Mouse (Mus musculus) hindbrain, embryonic 16.5 days (tissue): ENCODE measurements around the gene Rbm17. TPM values are rescaled to one million over a fixed set of nuclear protein-coding genes. Genes with fewer than 3 reads are reported as not detected.

ENCODE experiments used
- ATAC-seq: fragments of 200-750 bp; cut with Nextera tagmentation; 2 replicates; pipeline ENCODE4 v1.8.0; 2017; ENCODE audit warnings: moderate TSS enrichment, moderate library complexity
- H3K27ac ChIP-seq: fragments of 300-500 bp; sonication (generic); 2 replicates; pipeline ENCODE4 v1.5.1; 2014; ENCODE audit warnings: low read depth, mild to moderate bottlenecking, control low read depth, low read length, moderate library complexity
- H3K27me3 ChIP-seq: fragments of 300-500 bp; sonication (generic); replicated peaks from 2 replicates; pipeline ENCODE4 v1.6.1; 2014; ENCODE audit warnings: low read length; ENCODE audit not compliant: control insufficient read depth, insufficient read depth
- H3K36me3 ChIP-seq: fragments of 300-500 bp; sonication (generic); 2 replicates; pipeline ENCODE4 v1.6.1; 2014; ENCODE audit warnings: mild to moderate bottlenecking, low read length, moderate library complexity, mixed read lengths; ENCODE audit not compliant: control insufficient read depth, insufficient read depth
- H3K4me1 ChIP-seq: fragments of 300-500 bp; sonication (generic); 2 replicates; pipeline ENCODE4 v1.6.1; 2014; ENCODE audit warnings: low read depth, low read length; ENCODE audit not compliant: control insufficient read depth, insufficient read depth
- H3K4me2 ChIP-seq: fragments of 300-500 bp; sonication (generic); 2 replicates; pipeline ENCODE4 v1.6.1; 2014; ENCODE audit warnings: mild to moderate bottlenecking, low read length, control low read depth, moderate library complexity
- H3K4me3 ChIP-seq: fragments of 300-500 bp; sonication (generic); 2 replicates; pipeline ENCODE4 v1.5.1; 2014; ENCODE audit warnings: mild to moderate bottlenecking, low read length, control low read depth, moderate library complexity
- H3K9ac ChIP-seq: fragments of 300-500 bp; sonication (generic); 2 replicates; pipeline ENCODE4 v1.6.1; 2014; ENCODE audit warnings: low read depth, mild to moderate bottlenecking, control low read depth, low read length, moderate library complexity
- H3K9me3 ChIP-seq: fragments of 300-500 bp; sonication (generic); 2 replicates; pipeline ENCODE4 v1.6.1; 2014; ENCODE audit warnings: mild to moderate bottlenecking, low read length, moderate library complexity; ENCODE audit not compliant: control insufficient read depth
- WGBS: fragments of 180-500 bp; shearing (Covaris S2); extraction: QIAGEN DNeasy Blood & Tissue Kit; methylation state at CpG from one replicate; pipeline ENCODE4 v1.1.7; 2014; 5-methylcytosine and 5-hydroxymethylcytosine counted together
- polyA plus RNA-seq: library from polyadenylated mRNA; unstranded; fragments of >200 nt; fragmentation: Nextera tagmentation; extraction: Ambion mirVana; gene quantifications from 2 replicates; pipeline ENCODE4 v1.2.1, GENCODE M21; 2015

The Rbm17 gene
- polyA plus RNA-seq, 1 experiment from 2014 or later: 120 TPM

DNA sequence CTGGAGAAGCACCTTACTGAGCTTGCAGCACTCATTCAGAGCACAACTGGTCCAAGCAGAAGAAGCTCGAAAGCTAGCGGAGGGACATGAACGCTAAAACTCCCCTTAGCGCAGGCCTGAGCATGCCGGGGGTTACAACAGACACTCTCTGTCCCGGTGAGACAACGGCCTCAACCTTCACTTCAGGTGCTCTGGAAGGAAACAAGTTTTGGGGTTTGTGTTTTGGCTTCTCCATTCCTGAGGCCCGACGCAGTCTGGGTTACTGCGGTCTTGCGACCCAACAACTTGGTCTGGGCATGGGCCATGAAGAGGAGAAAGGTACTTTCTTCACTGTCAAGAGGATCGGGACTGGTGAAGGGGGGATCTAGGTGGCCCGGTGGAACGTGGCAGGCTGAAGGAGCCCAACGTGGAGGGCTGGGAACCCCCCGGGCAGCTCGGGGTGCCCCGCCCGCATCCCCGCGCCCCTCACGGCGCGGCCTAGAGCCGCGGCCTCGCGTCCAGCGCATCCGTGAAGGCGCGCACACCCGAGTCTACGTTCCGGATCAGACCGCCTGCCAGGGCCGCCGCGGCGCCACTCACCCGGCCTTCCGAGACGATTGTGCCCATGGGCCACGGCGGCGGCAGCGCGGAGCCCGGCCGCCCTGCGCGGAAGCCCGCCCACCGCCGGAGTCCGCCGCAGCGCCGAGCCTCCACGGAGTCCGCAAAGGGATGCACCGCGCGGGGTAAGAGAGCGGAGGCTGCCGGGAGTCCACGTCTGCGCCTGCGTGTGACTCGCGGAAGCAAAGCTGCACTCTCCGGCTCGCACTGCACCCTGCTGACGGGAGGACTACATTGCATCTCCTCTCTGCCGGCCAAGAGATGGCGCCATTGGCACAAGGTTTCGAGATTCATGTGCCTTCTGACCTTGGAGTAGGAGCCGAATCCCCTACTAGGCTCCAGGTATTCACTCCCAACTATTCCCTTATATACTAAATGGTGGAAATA lies 1.2 kb downstream of the Rbm17 start:
- peaks cover 13% of the 10 kb centered on the region for H3K36me3 ChIP-seq
- peak overlapping the region; percentile 81 for H3K27ac ChIP-seq
- peaks cover 9% of the 10 kb centered on the region for H3K4me1 ChIP-seq
- peak; percentile 100 for ATAC-seq
- peak overlapping the region; percentile 97 for H3K4me3 ChIP-seq
- H3K4me2 ChIP-seq: peak overlapping the region; percentile 74
- peak overlapping the region; percentile 98 for H3K9ac ChIP-seq
- H3K9me3 ChIP-seq: no peaks in the 10 kb centered on the region
- under 1% methylated on average over 64 of the region's 78 CpGs for WGBS
- no peaks in the 10 kb centered on the region for H3K27me3 ChIP-seq

DNA sequence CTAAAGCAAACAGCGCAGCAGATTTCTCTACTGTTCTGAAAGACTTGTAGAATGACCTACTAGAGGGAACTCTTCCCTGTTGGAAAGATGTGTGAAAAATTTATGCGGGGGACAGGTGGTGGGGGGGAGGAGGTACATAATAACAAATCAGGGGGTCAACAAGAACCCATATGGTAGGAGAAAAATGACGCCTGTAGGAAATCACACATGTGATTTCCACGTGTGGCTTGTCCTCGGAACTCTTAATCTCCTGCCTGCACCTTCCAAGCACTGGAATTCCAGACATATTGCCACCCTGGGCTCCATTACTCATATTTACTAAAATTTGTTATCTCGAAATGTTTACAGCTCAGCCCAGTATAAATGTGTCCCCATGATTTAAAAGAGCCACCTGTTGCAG lies 2.2 kb downstream of the Rbm17 start:
- WGBS: 84% methylated on average over 6 of the region's 6 CpGs
- ATAC-seq: no peak
- Histone ChIP-seq H3K4me3 (peak overlapping the region; percentile 97), H3K4me1 (peaks cover 9% of the 10 kb centered on the region), H3K9ac (no peak overlapping the region; the same call in 1 of the 2 replicates), H3K27ac (no peak overlapping the region), H3K9me3 (no peaks in the 10 kb centered on the region), H3K36me3 (peaks cover 23% of the 10 kb centered on the region), H3K4me2 (peak overlapping the region; percentile 74), H3K27me3 (no peaks in the 10 kb centered on the region)

DNA sequence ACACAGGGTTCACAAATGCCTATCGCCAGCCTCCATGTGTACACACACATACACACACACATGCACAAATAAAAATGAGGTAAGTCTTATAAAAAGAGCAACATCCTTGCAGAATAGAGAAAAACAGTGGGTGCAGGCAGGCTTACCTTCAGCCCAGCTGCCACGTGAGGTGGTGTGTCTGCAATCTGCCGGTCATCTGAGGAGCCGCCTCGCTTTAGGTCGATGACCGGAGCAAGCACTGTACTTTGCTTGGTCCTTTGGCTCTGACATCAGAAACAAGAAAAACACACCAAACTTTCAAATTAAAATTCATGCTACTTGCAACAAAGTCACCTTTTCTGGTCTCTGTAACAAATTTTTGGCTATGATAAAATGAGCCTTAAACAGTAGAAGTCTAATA lies 6.0 kb downstream of the Rbm17 start:
- 96% methylated on average over 7 of the region's 7 CpGs for WGBS
- no peaks in the 10 kb centered on the region for H3K27me3 ChIP-seq
- no peaks in the 10 kb centered on the region for H3K9me3 ChIP-seq
- H3K4me3 ChIP-seq: no peak overlapping the region
- no peak overlapping the region for H3K9ac ChIP-seq
- no peak overlapping the region for H3K27ac ChIP-seq
- H3K4me1 ChIP-seq: peaks cover 9% of the 10 kb centered on the region
- no peak overlapping the region for H3K4me2 ChIP-seq
- peaks cover 42% of the 10 kb centered on the region for H3K36me3 ChIP-seq
- ATAC-seq: no peak

DNA sequence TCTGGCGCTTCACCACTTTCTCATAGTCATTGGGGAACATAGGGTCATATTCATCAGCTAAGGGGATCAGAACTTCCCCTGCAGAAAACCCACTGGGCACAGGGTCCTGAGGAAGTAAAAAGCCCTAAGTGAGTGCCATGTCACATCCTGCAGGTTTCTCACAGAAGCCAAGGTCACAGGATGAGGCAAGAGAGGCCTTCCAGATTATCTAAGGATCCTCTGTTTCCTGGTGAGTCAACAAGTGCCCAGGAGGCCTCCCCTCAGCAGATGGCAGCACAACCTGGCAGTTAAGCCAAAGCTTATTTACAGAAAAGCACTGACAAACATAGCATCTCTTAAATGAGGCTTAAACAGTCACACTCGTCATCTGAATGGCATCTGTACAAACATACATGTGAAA lies 7.3 kb downstream of the Rbm17 start:
- H3K27ac ChIP-seq: no peak overlapping the region
- no peak overlapping the region for H3K4me2 ChIP-seq
- no peak for ATAC-seq
- no peaks in the 10 kb centered on the region for H3K9me3 ChIP-seq
- peaks cover 50% of the 10 kb centered on the region for H3K36me3 ChIP-seq
- no peak overlapping the region for H3K9ac ChIP-seq
- peaks cover 3% of the 10 kb centered on the region for H3K4me1 ChIP-seq
- 97% methylated on average over 2 of the region's 2 CpGs for WGBS
- H3K4me3 ChIP-seq: no peak overlapping the region
- no peaks in the 10 kb centered on the region for H3K27me3 ChIP-seq

DNA sequence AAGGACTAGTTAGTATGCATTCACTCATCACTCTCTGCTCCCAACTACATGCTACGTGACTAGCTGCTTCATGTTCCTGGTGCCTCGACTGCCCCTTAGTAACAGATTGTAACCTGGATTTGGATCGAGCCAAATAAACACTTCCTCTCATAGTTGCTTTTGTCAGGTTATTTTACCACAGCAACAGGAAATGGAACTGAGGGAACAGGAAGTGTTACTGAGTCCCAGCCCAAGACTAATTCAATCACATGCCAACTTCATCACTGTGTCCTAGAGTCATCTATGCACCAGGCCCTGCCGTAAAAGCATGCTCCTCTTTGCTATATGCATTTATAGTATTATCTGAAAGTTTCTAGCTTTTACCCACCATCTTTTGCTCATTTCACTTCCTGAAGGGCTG lies 16.0 kb downstream of the Rbm17 start:
- no peak overlapping the region for H3K27ac ChIP-seq
- 94% methylated on average over 4 of the region's 4 CpGs for WGBS
- no peaks in the 10 kb centered on the region for H3K27me3 ChIP-seq

DNA sequence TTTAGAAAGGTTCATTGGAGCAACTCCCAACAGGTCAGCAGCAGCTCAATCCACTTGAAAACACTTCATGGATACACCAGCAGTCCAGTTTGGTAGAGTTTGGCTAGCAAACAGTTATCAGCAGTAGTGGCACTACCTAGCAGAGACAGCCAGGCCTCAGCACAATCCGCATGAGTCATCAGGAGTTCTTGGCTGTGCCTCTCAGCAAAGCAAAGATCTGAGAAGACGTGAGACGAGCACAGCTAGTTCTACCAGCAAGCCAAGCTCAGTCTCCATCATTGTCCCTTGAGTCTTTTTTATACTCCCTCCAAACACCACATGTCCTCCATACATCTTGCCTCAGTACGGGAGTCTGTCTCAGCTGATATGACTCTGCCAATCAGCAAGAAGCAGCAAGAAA lies 24.6 kb downstream of the Rbm17 start:
- no peaks in the 10 kb centered on the region for H3K4me1 ChIP-seq
- no peak overlapping the region for H3K27ac ChIP-seq
- WGBS: 97% methylated on average over 4 of the region's 4 CpGs
- H3K4me3 ChIP-seq: no peak overlapping the region
- H3K27me3 ChIP-seq: no peaks in the 10 kb centered on the region
- H3K36me3 ChIP-seq: peaks cover 11% of the 10 kb centered on the region
- no peak overlapping the region for H3K4me2 ChIP-seq
- H3K9ac ChIP-seq: no peak overlapping the region
- H3K9me3 ChIP-seq: no peaks in the 10 kb centered on the region
- ATAC-seq: no peak

More for the DNA sequence above, 16.0 kb downstream of the Rbm17 start:
- no peak overlapping the region for H3K4me3 ChIP-seq
- no peak for ATAC-seq
- H3K4me2 ChIP-seq: no peak overlapping the region
- no peaks in the 10 kb centered on the region for H3K9me3 ChIP-seq
- no peak overlapping the region for H3K9ac ChIP-seq
- peaks cover 71% of the 10 kb centered on the region for H3K36me3 ChIP-seq
- H3K4me1 ChIP-seq: no peaks in the 10 kb centered on the region

DNA sequence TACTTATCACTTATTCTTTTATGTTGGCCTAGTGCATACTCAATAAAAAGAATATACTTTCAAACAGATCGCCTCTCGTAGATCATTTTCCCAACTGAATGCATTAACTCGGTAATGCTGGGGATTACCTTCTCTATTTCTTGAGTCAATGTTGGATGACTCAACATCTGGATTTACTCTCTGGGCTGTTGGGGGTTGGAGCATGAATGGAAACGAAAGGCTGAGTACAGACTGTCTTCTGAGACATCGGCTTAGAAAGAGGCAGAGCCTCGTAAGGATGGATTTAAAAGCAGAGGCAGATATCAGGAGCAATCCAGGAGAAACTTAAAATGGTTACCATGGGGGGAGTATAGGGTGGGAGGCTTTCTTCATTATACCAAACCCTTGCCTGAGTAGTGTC lies 25.8 kb downstream of the Rbm17 start:
- no peak overlapping the region for H3K4me2 ChIP-seq
- H3K27ac ChIP-seq: no peak overlapping the region
- 0 out of 2 replicates have a peak, but pooled peaks cover 3% of the 10 kb centered on the region for H3K36me3 ChIP-seq
- no peaks in the 10 kb centered on the region for H3K9me3 ChIP-seq
- H3K27me3 ChIP-seq: no peaks in the 10 kb centered on the region
- no peak for ATAC-seq
- H3K4me1 ChIP-seq: no peaks in the 10 kb centered on the region
- 93% methylated on average over 6 of the region's 6 CpGs for WGBS
- no peak overlapping the region for H3K9ac ChIP-seq
- H3K4me3 ChIP-seq: no peak overlapping the region

DNA sequence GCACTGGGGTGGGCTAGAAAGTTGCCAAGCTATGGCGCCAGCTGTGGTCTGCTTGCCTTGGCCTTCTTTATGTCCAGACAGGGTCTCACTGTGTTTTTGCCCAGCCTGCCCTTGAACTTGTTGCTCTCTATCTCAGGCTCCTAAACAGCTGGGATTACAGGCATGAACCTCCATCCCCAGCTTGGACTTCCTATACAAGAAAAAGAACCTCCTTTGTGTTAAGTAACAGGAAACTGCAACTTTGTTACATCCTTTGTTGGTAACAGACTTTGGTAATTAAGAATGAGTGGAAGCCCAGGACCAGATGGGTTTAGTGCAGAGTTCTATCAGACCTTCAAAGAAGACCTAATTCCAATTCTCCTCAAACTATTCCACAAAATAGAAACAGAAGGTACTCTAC lies 30.3 kb downstream of the Rbm17 start:
- 92% methylated on average over 1 of the region's 1 CpGs for WGBS
- no peaks in the 10 kb centered on the region for H3K9me3 ChIP-seq
- no peaks in the 10 kb centered on the region for H3K36me3 ChIP-seq
- H3K27me3 ChIP-seq: no peaks in the 10 kb centered on the region
- no peak overlapping the region for H3K9ac ChIP-seq
- no peaks in the 10 kb centered on the region for H3K4me1 ChIP-seq
- no peak overlapping the region for H3K27ac ChIP-seq
- H3K4me2 ChIP-seq: no peak overlapping the region
- no peak for ATAC-seq
- H3K4me3 ChIP-seq: no peak overlapping the region

DNA sequence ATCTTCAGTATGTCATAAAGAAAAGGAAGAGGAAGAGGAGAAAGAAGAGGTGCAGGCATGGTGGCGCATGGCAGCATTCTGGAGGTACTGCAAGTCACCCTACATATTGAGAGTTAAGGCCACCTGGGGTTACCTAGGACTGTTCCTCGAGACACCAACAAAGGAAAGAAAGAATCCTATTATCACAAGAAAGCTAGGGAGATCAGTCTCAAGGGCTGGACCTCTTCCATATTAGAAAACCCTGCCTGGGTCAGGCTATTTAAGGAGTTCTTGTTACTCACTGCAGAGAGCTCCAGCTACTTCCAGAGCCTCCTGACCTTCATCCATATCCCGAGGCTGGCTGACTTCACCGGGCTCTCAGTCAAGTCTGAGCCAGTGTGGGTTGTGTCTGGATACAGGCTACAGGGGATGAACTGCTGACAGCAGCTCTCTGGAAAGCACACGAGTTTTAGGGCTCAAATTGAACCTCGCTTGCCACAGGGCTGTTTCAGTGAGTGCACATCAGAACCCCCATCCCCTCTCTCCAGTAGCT lies 32.9 kb downstream of the Rbm17 start:
- H3K36me3 ChIP-seq: no peaks in the 10 kb centered on the region
- H3K4me2 ChIP-seq: no peak overlapping the region
- H3K9me3 ChIP-seq: no peaks in the 10 kb centered on the region
- no peak for ATAC-seq
- no peaks in the 10 kb centered on the region for H3K4me1 ChIP-seq
- H3K27ac ChIP-seq: no peak overlapping the region
- no peak overlapping the region for H3K9ac ChIP-seq
- WGBS: 52% methylated on average over 6 of the region's 6 CpGs
- no peaks in the 10 kb centered on the region for H3K27me3 ChIP-seq
- no peak overlapping the region for H3K4me3 ChIP-seq
